Mouse (Mus musculus) liver, postnatal 0 days (tissue): ENCODE results near the gene Paxip1.

Source experiments
- CTCF ChIP-seq: sonication (generic); IDR thresholded peaks from 2 replicates; pipeline ENCODE4 v1.5.1; 2016; ENCODE audit warnings: antibody characterized with exemption, low read depth
- EP300 ChIP-seq: IDR thresholded peaks from 2 replicates; pipeline ENCODE4 v1.6.1; 2016; ENCODE audit warnings: antibody characterized with exemption, low read depth, mild to moderate bottlenecking

DNA sequence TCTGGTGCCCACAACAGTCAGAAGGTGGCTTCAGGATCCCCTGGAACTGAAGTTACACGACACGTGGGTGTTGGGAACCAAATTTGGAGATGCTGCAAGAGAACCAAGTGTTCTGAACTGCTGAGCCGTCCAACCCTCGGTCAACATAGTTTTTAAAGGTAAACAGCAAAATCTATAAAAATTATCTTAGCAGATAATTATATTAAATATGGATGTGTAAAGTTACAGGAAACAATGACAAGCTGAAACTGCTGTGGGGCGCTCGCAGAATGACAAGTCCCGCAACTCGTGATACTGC lies 631 bp upstream of the Paxip1 start:
- no peak for TF ChIP-seq EP300
- no peak for TF ChIP-seq CTCF
